Mouse (Mus musculus): ENCODE measurements at regions not wholly inside any gene's neighbourhood (a gene's known extent, or its start where the extent isn't known, plus 50 kb on each side); places are given as distances from the start of the nearest gene placed in this dataset.

DNA sequence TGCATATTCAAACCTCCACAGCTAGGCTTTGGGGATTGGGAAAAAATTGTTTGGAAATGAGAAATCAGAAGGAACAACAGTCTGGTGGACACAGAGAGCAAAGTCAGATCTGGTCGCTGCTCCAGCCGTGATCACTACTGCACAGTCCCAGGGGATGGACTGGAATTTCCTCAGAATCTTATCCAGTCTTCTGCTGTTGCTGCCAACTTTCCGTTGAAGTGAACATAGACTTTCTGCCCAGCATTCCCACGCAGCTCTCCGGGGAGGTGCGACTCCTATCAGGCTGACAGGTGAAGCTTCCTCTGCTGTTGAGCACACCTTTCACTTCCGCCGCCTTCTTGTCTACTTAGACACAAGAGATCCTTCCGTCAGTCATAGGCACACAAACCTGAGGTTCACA is 234.7 kb upstream of the Hes1 start:
- intact Hi-C loops (cut with DNase I), result no loop called here
- no peak for DNase-seq

DNA sequence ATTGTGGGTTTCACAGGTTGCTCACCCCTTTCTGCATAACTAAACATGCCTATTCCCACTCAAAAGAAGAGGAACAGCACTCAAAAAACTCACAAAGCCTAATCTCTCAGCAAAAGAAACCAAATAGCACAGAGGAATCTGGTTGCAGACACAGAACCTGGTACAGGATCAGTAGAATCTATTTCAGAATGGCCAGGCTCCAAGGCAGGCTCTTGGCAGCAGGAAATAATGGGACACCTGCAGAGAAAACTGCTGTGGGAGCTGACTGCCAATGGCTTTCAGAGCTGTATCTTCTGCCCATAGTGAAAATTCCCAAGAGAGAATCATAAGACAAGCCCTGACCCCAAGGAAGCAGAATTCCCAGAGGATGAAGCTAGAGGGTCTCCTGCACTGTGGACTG is 234.1 kb upstream of the Hes1 start:
- intact Hi-C loops (cut with DNase I), result loop anchor here (10.0 kb wide), 1 partner anchor 235 kb away; the partner anchor contains the start of gene Hes1

DNA sequence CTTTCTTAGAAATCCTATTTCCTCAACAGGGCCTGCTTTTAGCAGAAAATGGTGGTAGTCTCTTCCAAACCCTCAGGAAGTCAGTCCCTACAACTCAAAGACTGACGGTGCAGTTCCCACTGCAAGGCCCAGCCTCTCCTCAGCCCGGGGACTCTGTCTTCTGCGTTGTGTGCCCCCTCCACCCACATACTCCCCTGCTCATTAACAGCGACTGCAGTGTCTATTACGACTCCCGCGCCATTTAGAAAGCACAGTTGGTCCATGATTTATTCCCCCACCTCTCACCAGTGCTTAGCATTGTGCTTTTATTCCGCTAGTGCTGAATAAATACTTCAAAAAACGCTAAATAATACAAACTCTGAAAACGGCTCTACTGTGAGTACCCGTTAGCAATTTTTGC is 230.9 kb upstream of the Hes1 start:
- intact Hi-C loops (cut with DNase I), result loop anchor here (10.0 kb wide), 1 partner anchor 232 kb away; the partner anchor contains the start of gene Hes1
- DNase-seq, result no peak

More for the DNA sequence above, 234.1 kb upstream of the Hes1 start:
- no peak for DNase-seq

DNA sequence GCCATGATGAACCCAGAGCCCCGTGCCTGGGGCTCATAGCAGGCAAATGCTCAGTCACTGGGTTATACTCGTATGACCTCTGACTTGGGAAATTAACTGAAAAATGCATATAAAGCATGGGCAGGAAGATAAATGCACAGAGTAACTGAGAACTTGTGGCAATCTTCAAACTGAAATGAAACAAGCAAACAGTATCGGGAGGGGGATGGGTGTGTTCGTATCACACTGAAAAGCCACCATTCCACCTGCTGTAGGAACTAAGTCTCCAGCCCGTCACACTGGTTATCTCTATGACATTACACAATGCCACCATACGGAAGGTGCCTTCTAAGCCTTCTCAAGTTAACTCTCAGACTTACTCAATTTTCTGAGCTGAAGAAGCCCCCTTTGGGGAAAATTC is 230.3 kb upstream of the Hes1 start:
- DNase-seq, result no peak
- intact Hi-C loops (cut with DNase I), result loop anchor here (10.0 kb wide), 1 partner anchor 231 kb away; the partner anchor contains the start of gene Hes1

DNA sequence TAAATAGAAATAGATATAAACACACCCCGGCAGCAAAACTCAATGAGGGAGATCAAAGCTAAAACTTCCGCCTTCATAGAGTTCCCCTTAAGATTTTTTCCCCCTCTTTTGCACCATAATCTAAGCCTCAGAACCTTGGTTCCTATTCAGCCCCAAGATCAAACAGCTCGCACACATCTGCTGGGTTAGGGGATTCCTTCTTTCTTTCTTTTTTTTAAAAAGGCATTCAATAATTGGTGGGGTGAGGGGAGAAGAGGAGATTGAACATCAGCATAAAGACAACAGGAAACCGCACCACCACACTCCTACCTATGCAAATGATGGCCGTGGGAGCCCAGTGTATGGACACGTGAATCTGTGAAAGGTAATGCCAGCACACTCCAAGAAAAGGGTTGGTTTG is 229.5 kb upstream of the Hes1 start:
- intact Hi-C loops (cut with DNase I), result loop anchor here (10.0 kb wide), 1 partner anchor 230 kb away; the partner anchor contains the start of gene Hes1

DNA sequence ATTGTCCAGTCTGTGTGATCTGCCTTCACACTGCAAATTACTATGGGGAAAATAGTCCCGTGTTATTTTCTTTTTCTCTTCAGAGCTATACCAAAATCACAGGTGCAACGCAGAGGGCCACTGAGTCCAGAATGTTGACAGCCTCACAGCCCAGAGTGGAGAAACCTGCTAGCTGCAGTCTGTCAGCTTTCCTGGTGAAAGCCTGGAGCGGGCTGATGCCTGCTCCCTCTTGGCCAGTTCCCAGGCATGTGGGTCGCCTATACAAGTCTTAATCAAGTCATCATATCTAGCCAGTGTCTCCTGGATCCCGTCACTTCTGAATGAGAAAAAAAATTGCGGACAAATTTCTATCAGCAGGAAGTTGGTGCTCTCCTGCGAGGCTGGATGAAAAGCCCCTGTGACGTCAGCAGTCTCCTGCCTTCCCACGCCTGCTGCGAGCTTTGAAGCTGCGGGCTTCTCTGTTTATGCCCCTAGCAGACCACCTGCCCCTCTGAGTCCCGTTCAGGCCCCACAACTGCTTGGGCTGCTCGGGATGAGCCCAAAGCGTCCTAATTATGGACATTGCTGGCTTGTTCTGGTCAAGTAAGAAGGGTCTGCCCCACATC is 227.1 kb upstream of the Hes1 start:
- peak; percentile 40 for DNase-seq
- intact Hi-C loops (cut with DNase I), result loop anchor here (10.0 kb wide), 1 partner anchor 228 kb away; the partner anchor contains the start of gene Hes1

More for the DNA sequence above, 229.5 kb upstream of the Hes1 start:
- DNase-seq, result no peak

DNA sequence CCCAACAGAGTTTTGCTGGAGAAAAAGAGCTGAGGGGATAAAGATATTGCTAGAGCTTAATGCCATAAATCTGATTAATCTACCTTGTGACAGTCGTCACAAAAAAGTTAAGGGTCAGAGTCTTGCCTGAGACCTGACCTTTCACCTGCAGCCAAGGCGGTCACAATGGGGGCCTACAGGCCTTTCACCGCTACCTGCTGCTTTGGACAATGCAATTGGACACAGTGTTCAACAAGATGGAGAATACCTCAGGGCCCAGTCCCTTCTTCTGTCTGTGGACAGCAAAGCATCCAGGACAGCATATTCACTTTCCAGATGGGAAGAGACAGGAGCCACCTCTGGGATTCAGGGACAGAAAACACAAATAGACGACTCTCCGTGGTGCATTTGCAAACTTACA is 226.3 kb upstream of the Hes1 start:
- intact Hi-C loops (cut with DNase I), result loop anchor here (10.0 kb wide), 1 partner anchor 227 kb away; the partner anchor contains the start of gene Hes1
- DNase-seq, result no peak

DNA sequence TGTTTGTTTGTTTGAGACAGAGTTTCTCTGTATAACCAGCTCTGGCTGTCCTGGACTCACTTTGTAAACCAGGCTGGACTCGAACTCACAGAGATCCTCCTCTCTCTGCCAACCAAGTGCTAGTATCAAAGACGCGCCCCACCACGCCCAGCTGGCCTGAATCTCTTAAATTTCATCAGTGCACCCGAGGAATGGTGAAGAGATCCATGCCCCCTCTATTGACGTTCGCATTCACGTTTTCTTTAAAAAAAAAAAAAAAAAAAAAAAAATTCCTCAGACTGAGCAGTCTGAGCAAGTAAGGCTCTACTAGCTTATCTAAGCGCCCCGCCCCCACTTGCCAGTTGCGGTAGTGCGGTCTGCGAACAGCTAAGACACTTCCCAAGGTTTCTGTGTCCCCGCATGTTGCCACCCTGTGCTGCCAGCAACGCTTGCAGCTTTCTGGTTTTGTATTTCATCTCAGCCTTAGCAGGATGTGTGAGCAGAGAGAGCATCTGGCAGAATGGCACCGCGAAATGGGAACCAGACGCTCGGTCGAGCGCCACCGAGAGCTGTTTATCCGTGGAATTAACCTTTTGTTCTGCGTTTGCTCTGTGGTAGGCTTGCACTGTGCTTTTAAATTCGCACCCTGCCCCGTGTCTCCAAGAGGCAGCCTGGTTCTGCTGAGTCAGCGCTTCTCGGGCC is 225.1 kb upstream of the Hes1 start:
- intact Hi-C loops (cut with DNase I), result loop anchor here (10.0 kb wide), 1 partner anchor 226 kb away; the partner anchor contains the start of gene Hes1
- DNase-seq, result peak; percentile 60

DNA sequence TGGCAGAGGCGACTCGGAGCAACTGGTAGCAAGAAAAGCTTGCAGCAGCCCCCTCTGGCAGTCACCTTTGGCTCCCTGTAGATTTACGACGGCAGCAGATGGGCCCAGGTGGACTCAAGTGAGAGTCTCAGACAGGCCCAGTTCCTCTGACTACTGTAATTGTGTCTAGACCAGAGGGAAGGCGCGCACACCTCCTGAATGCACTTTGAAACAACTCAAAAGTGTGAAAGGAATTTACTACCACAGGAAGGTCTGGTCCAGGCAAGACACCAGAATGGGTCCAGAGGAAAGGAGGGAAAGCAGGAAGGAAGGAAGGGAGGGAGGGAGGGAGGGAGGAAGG is 224.6 kb upstream of the Hes1 start:
- DNase-seq, result no peak
- intact Hi-C loops (cut with DNase I), result loop anchor here (10.0 kb wide), 1 partner anchor 225 kb away; the partner anchor contains the start of gene Hes1

DNA sequence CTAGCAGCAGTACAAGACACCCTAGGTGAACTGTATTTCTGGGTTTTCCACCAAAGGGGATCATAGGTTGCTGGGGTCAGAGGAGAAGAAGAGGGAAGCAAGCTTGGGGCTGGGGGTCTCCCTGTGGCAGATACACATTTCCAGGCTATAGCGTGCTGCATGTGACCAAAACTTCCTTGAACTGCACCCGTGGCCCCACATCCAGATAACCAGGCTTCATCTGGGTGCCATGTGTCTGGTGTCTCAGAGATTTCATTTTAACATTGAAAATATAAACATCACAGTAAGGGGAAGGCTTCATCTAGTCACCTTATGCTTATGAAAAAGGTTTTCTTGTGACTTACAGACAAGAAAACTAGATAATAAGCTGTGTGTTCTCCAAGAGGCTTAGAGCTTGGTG is 223.8 kb upstream of the Hes1 start:
- DNase-seq, result no peak
- intact Hi-C loops (cut with DNase I), result no loop called here

DNA sequence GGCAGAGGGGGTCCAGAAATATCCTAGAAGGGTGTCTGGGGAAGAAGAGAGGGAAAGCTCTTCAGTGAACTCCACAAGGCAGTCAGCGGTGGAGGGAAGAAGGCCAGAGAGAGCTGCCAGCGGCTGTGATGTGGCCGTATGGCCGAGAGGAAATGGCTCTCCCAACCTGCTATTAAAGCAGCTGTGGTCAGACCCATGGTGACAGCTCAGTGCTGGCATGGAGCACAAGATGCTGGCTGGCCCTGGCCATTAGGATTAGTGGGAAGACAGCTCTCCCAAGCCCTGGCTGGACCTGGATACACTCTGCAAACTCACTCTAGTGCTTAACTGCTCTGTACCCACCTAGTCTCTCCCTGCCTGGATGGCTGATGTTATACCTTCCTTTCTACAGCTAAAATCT is 223.1 kb upstream of the Hes1 start:
- DNase-seq, result peak; percentile 69
- intact Hi-C loops (cut with DNase I), result no loop called here

DNA sequence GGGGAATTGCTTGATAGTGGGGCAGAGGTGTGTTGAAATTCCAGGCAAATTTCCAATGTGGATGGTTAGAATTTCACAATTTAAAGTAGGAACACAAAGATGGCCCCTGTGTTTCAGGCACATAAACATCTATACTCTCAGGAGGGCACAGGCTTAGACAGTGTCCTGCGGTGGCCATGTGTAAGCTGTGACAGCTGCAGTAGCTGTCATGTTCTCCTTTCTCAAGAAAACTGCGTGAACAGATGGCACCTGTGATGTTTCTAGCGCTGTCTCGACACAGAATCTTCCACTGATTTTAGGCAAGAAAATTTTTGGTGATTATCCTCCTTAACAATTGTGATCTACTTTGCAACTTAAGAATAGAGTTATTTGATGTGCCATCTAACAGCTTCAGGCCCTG is 222.1 kb upstream of the Hes1 start:
- DNase-seq, result no peak
- intact Hi-C loops (cut with DNase I), result no loop called here

DNA sequence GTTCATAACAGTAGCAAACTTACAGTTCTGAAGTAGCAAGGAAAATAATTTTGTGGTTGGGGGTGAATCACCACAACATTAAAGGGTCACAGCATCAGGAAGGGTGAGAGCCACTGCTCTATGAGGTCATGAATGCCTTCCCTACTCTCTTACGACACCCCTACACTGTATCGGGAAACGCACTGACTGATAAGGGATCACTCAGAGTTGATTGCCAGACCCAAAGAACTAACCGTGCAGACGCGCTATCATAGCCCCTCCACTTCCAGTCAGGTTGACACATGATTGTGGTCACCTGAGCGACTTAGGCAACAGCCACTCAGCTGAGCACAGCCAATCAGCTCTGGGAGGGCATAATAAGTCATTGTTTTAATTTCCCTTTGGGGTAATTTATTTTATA is 220.7 kb upstream of the Hes1 start:
- intact Hi-C loops (cut with DNase I), result no loop called here
- DNase-seq, result no peak

DNA sequence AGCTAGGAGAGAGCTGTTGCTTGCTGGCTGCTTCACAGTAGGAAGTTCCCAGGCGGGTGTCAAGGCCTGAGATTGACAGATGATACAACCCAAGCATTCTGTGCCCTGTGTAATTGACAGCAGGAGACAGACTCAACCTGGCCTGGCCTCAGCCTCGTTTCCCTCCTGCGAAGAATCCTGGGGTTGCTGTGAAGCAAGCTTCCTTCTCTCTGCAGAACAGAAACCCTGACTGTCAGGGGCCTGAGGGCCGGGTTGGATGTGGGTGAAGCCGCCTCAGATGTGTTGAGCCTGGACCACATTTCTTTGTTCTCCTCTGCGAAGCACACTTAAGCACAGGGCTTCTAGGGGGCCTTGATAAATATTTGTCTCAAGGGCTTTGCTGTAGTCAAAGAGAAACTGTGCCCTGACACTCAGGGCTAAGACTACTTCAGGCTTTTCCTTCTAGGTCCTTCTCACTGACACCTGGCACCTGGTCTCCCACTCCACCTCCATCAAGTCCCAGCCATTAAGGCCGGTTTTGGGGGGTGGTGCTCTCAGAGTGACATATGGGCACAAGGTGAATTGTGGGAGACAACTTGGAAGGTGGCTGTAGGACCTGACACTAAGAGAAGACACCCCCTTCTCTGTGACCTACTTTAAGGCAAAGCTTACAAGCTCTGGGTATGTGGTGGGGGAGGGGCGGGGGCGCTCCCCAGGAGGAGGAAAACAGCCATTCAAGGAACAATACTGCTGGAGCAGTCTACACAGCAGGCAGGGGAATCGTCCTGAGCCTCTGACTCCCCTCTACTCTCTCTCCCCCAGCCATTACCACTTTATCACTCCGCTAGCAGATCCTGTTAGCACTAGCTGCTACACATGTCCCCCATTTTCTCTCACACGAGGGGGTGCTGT is 219.2 kb upstream of the Hes1 start:
- no peak for DNase-seq
- intact Hi-C loops (cut with DNase I), result no loop called here

DNA sequence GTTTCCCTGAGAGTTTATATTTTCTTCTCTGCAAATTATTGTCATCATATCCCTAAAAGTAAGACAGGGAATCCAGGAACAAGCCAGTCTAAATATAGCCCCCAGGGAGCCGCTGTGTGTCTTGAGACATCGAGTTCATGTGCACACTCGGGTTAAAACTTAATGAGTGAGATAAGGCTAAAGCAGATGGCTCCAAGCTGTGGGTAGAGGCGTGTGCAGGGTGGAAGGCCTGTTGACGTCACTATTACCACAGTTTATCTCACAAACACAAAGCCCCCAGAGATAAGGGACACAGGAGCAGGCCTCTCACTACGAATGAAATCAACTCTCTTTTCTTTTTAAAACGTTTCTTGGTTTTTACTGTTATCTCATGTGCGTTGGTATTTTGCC is 218.6 kb upstream of the Hes1 start:
- intact Hi-C loops (cut with DNase I), result no loop called here

DNA sequence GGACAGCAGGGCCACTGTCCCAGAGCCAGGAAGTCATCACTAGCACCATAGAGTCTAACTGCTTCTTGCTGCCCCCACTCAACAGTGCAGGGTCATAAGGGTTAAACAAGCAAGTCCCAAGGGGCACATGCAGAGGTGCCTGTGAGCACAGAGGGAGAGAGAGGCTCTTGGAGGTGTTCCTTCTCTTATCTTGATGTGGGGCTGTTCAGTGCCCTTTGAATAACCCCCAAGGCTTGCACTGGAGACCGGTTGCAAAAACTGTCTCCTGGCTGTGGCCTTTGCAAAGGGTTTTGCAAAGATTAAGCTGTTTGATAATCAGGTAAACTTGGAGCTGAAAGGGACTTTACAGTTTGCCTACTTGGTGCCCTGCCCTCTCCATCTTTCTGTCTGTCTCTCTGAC is 217.1 kb upstream of the Hes1 start:
- DNase-seq, result no peak
- intact Hi-C loops (cut with DNase I), result no loop called here

More for the DNA sequence above, 218.6 kb upstream of the Hes1 start:
- no peak for DNase-seq

DNA sequence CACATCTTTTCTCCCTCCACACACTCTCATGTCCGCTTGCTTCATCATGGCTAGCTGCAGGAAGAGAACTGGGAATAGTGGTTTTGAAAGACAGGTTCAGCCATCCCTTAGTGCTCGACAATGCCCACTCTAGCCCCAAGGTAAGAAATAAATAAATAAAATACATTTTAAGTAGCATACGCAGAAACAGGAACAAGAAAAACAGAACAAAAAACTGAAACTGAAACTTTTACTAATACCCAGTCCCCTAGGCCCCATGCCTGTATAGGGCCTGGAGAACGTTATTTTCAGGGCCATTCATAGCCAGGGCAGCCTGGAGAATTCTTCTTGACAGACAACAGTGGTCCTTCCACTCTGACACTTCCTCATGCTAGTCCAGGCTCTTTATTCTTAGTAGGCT is 216.4 kb upstream of the Hes1 start:
- intact Hi-C loops (cut with DNase I), result no loop called here
- DNase-seq, result no peak

DNA sequence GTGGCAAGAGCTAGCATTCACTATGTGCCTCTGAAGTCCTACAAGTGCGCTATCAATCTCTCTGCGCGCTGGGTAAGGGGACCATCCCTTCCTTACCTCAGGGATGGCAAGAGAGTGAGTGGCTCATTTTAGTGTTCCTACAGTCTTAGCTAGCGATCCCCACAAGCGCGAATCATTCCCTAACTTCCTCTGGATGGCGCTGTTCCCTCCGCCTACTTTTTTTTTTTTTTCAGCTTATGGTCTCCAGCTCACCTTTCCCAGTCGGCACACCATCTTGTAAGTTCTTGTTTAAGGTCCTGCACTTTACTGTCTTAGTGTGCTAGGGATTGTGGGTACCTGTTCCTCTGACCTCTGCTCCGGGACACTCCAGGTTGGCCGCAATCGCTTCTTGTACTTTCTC is 215.7 kb upstream of the Hes1 start:
- intact Hi-C loops (cut with DNase I), result no loop called here
- DNase-seq, result no peak

DNA sequence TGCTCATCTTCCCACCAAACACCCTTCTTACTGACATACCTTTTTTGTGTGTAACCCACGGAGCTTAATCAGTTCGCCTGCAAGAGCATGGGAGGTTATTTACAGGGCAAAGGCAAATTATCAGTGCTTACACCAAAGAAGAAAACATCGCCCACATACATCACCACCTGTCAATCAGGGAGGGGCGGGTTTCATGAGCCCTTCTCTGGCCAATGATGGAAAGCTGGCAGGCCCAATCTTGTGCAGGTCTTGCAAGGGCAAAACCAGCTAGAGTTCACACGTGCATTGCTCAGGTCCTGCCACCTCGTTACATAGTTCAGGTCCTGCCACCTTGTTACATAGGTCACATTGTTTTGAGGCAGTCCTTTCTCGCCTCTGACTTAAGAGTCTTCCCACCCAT is 214.7 kb upstream of the Hes1 start:
- intact Hi-C loops (cut with DNase I), result no loop called here
- DNase-seq, result no peak

DNA sequence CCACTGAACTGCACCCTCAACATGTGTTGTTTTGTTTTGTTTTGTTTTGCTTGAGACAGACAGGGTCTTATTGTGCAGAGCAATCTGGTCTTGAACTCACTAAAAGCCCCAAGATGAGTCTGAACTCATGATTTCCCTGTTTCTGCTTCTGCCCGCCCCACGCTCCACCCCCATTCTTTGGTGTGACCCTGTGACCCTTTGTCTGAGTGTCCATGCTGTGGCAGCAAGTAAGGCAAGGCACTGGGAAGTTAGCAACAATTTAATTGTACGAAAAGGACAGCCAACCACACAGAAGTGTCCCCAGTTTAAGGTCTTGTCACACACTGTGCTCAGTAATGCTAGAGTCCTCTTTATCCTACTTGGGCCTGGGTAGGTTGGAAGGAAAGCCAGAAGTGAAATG is 213.6 kb upstream of the Hes1 start:
- no peak for DNase-seq
- intact Hi-C loops (cut with DNase I), result no loop called here

DNA sequence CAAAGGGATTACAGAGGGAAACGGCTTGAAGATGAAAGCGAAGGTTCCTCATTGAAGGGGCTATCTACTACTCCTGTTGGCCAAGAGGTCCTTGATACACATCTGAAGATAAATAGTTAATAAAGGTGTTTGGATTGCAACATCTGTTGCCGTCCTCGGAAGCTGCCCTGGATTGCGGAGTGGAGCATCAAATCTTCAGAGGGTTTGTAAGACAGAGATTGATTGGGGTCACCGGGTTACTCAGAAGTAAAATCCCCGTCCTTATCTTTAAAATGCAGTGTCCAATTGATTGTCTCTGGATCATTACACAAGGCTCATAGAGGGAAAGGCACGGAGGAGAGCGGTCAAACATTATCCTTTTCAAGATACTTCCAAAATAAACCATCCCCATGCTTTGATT is 212.4 kb upstream of the Hes1 start:
- intact Hi-C loops (cut with DNase I), result no loop called here
- no peak for DNase-seq

All from left cerebral cortex, postnatal 4 days (tissue).